Mouse (Mus musculus): ENCODE results near the gene Itgb4.
A peak's percentile ranks its signal among the peaks of the same experiment; 100 is the strongest.

The Itgb4 gene

DNA sequence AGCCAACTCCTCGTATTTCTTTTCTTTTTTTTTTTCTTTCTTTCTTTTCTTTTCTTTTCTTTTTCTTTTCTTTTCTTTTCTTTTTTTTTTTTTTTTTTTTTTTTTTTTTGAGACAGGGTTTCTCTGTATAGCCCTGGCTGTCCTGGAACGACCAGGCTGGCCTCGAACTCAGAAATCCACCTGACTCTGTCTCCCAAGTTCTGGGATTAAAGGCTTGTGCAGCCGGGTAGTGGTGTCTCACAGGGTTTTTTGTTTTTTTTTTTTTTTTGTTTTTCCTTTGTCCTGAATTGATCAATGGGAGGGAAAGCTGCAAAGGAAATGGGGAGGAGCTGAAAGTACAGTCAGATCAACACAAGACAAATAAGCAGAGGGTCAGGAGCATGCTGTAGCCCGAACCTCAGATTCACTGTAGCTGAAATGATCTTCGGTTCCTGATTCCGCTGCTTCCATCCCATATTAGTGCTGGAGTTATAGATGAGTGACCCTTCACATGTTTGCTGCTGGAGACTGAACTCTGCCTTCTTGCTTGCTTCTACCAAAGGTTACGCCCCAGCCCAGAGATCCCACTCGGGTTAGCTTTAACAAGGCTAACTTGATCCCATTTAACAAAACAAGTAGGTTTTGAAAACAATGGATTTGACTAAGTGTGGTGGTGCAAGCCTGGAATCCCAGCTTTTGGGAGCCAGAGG is 53.8 kb downstream of the Itgb4 start:
- no peak for DNase-seq (ENCODE audit: low spot score in 2 of 2)

DNA sequence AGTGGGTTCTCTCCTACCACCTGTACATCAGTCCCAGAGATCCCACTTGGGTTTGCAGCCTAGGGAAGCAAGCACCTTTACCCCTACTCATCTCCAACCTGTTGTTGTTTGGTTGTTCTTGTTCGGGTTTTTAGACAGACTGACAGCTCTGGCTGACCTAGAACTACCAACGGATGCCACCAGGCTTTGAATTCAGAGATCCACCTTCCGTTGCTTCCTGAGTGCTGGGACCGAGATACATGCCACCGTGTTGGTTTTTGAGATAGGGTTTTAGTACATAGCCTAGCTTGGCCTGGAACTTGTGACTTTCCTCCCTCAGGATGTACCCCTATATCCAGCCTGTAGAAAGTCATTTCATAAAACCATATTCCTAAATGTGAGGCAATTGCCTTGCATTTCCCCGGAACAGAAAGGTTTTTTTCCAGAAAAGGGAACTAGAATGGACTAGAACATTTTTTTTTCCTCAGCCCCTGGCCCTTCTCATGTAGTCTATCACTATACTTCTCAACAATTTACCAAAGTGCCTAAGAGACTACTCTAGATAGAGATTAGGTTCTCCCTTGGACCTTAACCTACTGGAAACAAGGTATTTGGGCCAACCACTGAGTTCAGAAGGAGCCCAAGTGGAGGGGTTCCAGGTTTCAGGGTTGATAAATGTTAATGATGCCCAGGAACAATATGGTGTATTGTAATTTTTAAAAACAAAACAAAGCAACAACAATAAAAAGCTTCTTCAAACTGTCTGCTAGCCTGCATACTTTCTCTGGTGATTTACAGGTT is 54.8 kb downstream of the Itgb4 start:
- DNase-seq (ENCODE audit: low spot score in 2 of 2): no peak

DNA sequence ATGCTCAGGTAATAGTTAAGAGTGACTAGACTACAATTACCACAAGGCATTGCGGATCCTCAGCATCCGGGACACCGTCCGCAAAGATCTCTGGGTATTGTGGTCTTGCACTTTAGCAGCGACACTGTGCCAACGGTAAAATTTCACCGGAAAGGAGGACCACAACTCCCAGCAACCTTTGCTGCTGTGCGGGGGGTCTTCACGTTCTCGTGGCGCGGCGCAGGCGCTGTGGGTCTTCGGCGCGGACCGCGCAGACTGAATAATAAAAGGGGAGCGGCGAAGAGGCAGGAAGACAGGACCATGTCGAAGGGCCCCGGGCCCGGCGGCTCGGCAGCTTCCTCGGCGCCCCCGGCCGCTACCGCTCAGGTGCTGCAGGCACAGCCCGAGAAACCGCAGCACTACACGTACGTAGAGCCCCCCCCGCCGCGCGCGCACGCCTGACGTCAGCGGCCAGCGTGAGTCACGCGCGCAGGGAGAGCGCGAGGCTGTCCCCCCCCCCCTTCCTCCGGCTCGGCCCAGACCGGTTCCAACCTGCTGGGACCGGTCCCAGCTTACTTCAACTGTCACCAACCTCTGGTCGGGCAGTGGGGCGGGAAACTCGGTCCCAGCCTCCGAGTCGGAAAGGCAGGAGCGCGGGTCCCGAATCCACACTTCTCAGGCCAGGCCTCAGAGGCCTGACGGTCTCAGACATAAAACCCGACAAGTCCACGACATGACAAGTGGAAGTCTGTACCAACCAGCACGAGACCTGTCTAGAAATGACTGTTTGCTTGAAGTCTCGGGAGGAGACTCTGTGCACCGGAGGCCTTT is 55.8 kb downstream of the Itgb4 start, which contains the start of gene Unk:
TSS of gene Unk (plus strand) at position 235 of the 810 bp plus-strand sequence.
- DNase-seq (ENCODE audit: low spot score in 2 of 2): peak; percentile 92 to 96

DNA sequence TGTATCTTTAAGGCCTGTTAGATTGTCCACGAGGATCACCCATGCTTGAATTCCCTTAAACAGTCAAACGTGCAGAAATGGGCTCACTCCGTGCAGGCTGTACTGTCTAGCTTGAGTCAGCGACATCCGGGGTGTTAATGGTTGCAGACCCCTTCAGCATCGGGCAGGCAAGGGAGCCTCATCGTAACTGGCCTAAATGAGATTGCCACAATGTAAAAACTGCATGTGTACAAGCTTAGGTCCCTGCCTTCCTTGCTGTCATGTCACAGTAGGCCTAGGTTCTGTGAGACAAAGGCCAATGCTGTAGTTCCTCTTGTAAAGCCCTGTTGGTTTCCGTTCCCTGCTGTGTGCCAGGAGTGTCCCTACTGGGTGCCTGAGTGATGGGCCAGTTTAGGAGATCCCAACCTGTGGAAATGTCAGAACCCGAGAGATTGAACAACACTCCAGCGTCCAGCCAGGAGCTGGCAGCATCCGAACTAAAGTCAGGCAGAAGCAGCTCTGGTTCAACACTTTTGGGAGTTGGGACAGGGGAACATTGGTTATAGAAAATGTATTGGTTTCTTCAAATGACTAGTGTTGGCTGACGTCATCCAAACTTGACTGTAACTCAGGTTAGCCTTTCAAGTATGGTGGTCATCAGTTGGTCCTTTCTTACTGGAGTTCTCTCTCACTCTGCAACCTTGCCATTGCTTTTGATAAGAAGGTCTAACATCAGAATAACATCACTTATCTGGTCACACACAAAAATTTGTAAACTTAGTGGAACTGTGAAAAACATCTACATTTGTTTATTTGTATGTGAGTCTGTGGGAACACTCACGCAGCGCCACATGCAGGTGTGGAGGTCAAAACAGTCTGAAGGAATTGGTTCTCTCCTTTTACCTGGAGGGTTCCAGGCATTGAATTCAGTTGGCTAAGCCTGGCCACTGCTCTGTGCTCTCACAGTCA is 56.7 kb downstream of the Itgb4 start:
- DNase-seq (ENCODE audit: low spot score in 2 of 2): peak in 1 of 2 experiments; percentile 36

DNA sequence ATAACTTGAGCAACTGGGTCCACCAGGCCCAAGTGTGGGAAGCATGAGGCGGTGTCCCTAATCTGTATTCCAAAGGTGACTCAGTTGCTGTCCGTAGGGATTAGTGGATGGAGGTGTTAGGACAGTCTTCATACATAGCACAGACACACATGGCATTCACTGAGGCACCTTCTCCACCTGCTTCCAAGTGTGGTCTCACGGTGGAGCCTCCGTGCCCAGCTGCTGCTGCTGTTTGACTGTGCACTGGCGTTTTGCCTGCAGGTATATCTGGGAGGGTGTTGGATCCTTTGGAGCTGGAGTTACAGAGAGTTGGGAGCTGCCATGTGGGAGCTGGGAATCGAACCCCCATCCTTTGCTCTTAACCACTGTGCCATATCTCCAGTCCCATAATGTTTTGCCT is 60.1 kb downstream of the Itgb4 start:
- no peak for DNase-seq (ENCODE audit: low spot score in 2 of 2)

DNA sequence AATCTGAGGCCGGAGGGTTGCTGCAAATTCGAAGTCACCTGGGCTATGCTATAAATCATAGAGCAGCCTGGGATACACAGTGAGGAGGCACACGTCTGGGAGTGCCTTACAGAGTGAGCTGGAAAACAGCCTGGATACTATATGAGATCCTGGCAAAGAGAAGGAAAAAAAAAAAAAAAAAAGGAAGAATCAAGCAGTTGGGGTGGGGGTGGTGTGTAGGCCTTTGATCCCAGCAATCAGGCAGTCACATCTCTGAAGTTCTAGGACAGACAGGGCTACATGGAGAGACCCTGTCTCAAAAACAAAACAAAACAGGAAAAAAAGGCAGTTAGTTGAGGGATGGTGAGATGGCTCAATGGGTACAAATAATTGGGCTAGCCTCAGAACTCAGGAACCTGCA is 62.2 kb downstream of the Itgb4 start:
- DNase-seq (ENCODE audit: low spot score in 2 of 2): no peak

DNA sequence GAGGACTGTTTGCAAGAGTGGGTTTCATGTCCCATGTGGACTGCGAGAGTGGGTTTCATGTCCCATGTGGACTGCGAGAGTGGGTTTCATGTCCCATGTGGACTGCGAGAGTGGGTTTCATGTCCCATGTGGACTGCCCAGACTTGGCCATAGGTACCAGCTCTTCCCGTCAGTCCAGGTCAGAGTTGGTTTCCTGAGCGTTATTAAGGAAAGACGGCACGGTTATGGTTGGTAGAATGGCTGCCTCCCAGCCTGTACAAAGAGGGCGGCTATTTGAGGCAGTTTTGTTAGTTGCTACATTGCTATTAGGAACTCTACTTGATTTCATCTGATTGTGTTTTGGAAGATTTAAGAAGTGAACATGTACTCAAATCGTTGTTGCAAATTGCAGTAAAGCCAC is 63.3 kb downstream of the Itgb4 start:
- DNase-seq (ENCODE audit: low spot score in 2 of 2): no peak

DNA sequence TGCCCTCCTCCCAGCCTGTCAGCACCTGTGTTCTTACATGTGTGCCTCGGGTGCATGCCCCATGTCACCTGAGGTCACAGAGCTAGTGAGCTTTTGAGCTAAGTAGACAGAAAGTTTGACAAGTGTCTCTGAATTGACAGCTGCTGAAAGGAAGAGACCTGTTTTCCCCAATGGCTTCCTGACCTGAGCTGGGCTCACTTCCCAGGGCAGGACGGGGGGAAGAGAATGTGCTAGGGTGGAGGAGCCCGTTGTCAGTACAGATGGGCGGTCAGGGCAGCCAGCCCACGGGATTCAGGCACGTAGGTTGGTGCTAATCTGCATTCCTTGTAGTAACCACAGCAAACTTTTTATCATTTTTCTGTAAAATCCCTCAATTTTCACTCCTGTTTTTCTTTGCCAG is 66.1 kb downstream of the Itgb4 start:
- DNase-seq (ENCODE audit: low spot score in 2 of 2): no peak

DNA sequence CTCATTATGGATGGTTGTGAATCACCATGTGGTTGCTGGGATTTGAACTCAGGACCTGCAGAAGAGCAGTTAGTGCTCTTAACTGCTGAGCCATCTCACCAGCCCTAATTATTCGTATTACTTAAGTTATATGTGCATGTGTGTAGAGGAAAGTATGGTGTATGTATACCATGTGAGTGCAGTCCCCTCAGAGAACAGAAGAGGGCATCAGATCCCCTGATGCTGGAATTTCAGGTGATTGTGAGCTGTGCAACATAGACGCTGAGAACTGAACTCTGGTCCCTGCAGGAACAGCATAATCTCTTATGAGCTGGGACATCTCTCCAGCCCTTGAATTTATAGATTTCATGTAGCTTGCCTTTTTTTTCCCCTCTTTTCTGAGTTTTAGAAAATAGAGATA is 67.3 kb downstream of the Itgb4 start:
- DNase-seq (ENCODE audit: low spot score in 2 of 2): no peak

DNA sequence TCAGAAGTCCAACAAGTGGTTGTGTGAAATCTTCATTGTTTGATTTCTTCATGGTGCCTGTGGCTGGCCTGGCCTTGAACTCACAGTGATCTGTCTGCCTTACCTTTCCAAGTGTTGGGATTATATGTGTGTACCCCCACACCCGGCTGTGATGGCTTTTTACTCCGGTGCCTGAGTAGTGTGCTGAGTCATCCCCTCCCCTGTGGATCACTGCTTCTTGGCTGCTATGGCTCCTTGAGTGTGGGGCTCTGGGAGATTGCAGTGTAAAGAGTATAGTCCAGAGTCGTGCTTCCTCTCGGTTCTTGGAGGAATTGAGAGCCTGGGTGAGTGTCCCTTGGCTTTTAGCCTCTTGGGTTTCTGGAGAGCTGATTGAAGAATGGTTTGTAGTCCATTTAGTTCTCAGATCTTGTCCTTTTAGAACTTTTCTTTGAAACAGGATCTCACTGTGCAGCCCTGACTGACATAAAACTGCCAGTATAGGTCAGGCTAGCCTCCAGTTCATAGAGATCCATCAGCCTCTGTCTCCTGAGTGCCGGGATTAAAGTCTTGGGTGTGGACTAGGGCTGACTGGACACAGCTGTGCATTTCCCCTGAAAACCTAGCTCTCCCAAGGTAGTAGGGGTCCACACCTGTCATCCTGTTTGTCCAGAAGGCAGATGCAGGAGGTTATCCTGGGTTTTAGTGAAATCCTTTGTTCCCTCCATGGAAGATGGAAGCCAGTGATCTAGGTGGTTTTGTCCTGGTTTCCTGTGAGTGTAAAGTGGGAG is 68.0 kb downstream of the Itgb4 start:
- no peak for DNase-seq (ENCODE audit: low spot score in 2 of 2)

DNA sequence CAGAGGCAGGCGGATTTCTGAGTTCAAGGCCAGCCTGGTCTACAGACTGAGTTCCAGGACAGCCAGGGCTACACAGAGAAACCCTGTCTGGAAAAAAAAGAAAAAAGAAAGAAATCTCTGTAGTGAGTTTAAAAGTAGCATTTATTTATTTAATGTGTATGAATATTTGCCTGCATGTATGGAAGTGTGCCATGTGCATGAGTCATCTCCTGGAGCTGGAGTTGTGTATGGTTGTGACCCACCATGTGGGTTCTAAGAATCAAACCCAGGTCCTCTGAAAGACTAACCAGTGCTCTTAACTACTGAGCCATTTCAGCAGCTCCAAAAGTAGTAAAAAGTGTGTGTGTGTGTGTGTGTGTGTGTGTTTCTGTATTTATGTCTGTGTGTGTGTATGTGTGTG is 68.8 kb downstream of the Itgb4 start:
- DNase-seq (ENCODE audit: low spot score in 2 of 2): no peak

DNA sequence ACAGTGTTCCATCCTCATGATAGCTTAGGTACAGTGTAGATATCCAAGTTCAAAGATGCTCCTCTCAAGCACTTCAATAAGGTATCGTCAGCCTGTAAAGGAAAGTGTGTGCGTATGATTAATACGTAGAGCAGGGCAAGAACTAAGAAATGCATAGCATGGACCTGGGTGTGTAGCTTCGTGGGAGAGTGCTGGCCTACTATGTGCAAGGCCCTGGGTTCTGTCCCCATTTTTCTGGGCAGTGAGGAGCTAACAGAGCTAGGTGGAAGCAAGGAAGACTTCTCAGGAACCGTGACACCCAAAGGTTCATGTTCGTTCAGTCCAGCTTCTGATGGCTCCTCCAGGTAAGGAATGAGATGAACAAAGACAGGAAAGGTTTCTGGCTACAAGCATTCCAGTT is 70.7 kb downstream of the Itgb4 start:
- no peak for DNase-seq (ENCODE audit: low spot score in 2 of 2)

DNA sequence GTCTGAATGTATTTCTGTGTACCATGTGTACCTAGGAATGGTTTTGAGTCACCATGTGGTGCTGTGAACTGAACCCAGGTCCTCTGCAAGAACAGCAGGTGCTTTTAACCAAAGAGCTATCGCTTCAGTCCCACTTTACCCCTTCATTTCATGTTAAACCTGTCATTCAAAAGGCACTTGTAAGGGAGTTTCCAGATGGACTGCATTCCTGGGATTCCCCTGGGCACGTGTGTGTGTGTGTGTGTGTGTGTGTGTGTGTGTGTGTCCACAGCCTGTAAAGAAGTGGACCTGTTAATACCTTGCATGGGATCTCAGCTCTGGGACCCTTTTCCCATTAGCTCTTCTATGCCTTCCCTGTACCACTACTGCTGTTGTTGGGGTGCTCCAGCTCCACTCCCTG is 75.1 kb downstream of the Itgb4 start:
- DNase-seq (ENCODE audit: low spot score in 2 of 2): no peak

DNA sequence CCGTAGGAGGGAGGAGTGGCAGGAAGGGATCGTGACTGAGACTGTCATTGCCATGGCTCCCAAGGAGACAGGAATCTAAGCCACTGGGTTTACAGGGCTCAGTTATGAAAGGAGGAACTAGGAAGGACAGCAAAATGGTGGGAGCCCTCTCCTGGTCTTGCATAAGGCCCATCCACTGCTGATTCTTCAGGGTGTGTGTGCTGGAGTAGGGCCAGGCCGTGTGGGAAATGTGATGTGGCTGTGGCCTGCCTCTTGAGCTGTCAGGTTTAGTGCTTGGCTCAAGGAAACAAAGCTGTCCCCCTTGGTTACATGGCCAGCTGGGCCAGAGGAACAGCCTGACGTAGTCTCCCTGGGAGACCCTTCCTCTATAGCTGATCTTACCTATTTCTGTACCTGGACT is 75.7 kb downstream of the Itgb4 start:
- DNase-seq (ENCODE audit: low spot score in 2 of 2): no peak

DNA sequence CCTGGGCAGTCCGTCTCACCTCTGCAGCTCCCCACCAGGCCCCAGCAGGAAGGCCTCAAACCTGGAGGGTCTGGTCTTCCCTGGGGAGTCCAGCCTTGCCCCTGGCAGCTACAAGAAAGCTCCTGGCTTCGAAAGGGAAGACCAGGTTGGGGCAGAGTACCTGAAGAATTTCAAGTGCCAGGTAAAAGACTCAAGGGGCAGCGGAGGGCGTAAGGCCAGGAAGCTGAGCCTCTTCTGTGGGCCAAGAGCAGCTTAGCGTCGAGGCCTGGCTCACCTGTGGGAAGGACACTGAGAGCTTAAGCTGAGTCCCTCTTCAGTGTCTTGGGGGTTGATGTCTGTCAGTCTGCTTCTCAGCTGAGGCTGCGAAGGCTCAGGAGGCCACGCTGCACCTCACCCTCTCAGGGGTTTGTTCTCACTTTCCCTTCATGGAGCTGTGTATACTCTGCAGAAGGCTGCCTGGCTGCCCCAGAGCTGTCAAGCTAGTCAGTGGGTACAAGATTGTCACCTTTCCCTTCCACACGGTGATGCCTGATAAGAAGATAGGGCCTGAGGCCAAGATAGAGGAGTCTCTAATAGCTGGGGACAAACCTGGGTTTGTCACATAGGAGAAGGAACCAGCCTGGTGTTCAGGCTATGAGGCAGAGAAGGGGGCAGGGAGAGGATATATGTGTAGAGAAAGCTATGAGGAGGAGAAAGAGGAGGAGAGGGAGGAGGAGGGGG is 79.2 kb downstream of the Itgb4 start:
- DNase-seq (ENCODE audit: low spot score in 2 of 2): no peak

DNA sequence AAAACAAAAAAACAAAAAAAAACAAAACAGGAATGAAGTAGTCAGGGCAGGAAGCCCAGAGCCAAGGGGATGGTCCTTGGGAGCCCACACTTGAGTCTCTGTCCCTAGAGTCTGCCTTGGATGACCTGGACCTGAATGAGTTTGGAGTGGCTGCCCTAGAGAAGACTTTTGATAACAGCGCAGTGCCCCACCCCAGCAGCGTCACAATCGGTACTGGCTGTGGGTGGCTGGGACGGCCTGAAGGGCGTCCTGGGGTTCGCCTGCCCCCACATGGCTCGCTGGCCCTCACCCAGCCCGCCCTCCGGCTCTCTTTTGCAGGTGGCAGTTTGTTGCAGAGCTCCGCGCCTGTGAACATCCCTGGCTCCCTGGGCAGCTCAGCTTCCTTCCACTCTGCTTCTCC is 81.4 kb downstream of the Itgb4 start:
- DNase-seq (ENCODE audit: low spot score in 2 of 2): no peak

DNA sequence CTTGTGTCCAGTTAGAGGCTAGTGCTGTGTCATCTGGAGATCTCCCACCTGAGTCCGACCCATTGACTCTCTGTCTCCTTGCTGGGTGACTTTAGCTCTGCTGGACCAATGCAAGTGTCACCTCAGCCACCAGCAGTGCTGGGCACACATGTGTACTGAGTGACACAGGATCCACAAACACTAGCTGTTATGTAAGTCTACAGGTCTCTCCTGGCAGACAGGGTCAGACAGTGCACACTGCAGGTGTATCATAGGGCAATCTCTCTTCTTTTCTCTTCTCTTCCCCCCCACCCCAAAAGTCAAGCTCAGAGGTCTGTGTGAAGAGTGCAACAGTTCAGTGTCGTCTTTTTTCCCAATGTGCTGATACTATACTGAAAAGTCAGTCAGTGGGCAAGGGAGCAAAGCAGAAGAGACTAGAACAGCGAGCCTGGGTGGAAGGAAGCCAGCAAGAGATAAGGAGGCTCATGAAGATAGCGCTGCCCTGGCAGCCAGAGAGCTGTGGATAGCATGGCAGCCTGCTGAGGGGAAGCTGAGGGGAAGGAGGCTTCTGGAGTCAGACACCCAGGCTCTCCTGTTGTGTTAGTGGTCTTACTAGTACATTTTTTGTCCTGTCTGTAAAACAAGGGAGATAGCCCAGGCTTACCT is 82.8 kb downstream of the Itgb4 start:
- no peak for DNase-seq (ENCODE audit: low spot score in 2 of 2)

Data from thymus, postnatal 10 days (tissue).